Mouse (Mus musculus) brown adipose tissue, adult 24 weeks (tissue): Measurements from ENCODE around the gene Lgals3. TPM values are rescaled to one million over a fixed set of nuclear protein-coding genes. Genes with fewer than 3 reads are reported as not detected.

Experiments
- polyA plus RNA-seq: library from polyadenylated mRNA; stranded (reverse); fragments of >200 nt; gene quantifications from 2 replicates; pipeline ENCODE4 v1.2.4, GENCODE M21; 2012; ENCODE audit not compliant: missing spikeins, insufficient read depth, insufficient read length

Lgals3 gene
- polyA plus RNA-seq, 1 experiment: 11.3 TPM

Other genes with a start within 250 kb of the Lgals3 start
- gene Gch1, start 178.3 kb upstream of the Lgals3 start, polyA plus RNA-seq: 1.3 and 1.8 TPM in 2 replicates
- gene Wdhd1, start 90.9 kb upstream of the Lgals3 start, polyA plus RNA-seq: 3.2 TPM in 1 of 2 replicates, not detected in the other
- 8.4 and 14.9 TPM in 2 replicates for gene Socs4, start 90.8 kb upstream of the Lgals3 start, polyA plus RNA-seq
- gene Mapk1ip1l, start 69.5 kb upstream of the Lgals3 start, polyA plus RNA-seq: 13.5 and 14.6 TPM in 2 replicates
- not detected in 2 replicates for gene Dlgap5, start 50.7 kb downstream of the Lgals3 start, polyA plus RNA-seq
- 4.9 and 7.5 TPM in 2 replicates for gene Fbxo34, start 82.7 kb downstream of the Lgals3 start, polyA plus RNA-seq
- 5.5 and 7.8 TPM in 2 replicates for gene Atg14, start 202.9 kb downstream of the Lgals3 start, polyA plus RNA-seq